Mouse (Mus musculus) myocyte (in vitro differentiated cells): ENCODE results near the gene Nfic. TPM values are rescaled to one million over a fixed set of nuclear protein-coding genes. Genes with fewer than 3 reads are reported as not detected.

ENCODE experiments used
- H3K27me3 ChIP-seq: one replicate; pipeline ENCODE4 v1.6.1; 2011; ENCODE audit not compliant: control insufficient read depth, insufficient read depth, insufficient read length
- H3K36me3 ChIP-seq: one replicate; pipeline ENCODE4 v1.6.1; 2011; ENCODE audit not compliant: control insufficient read depth, insufficient read depth
- H3K4me2 ChIP-seq: one replicate; pipeline ENCODE4 v1.6.1; 2011; ENCODE audit warnings: low read depth, control low read depth
- H3K4me3 ChIP-seq: one replicate; pipeline ENCODE4 v1.5.1; 2011; ENCODE audit warnings: mild to moderate bottlenecking, control low read depth, moderate library complexity
- H3K79me2 ChIP-seq: one replicate; pipeline ENCODE4 v1.6.1; 2011; ENCODE audit not compliant: control insufficient read depth, insufficient read depth
- H3ac ChIP-seq: one replicate; pipeline ENCODE4 v1.6.1; 2011; ENCODE audit not compliant: control insufficient read depth, insufficient read length
- CEBPB ChIP-seq: IDR thresholded peaks from 2 replicates; pipeline ENCODE4 v1.6.1; 2011; ENCODE audit warnings: mild to moderate bottlenecking, moderate library complexity; ENCODE audit not compliant: poor library complexity, insufficient read depth, severe bottlenecking
- E2F4 ChIP-seq: IDR thresholded peaks from one replicate; pipeline ENCODE4 v1.6.1; 2011; ENCODE audit warnings: mild to moderate bottlenecking, control low read depth, moderate library complexity; ENCODE audit not compliant: insufficient read depth
- MAX ChIP-seq: IDR thresholded peaks from one replicate; pipeline ENCODE4 v1.6.1; 2011; ENCODE audit warnings: low read depth, mild to moderate bottlenecking, control low read depth
- MYOD1 ChIP-seq, 3 experiments: IDR thresholded peaks; one replicate each; pipeline ENCODE4 v1.6.1; 2011; ENCODE audit warnings: control low read depth in 2 of 3, low read depth in 2 of 3, mild to moderate bottlenecking in 2 of 3, moderate library complexity in 1 of 3; ENCODE audit not compliant: insufficient read length in 2 of 3, control insufficient read depth in 1 of 3
- MYOG ChIP-seq, 3 experiments: IDR thresholded peaks; one replicate each; pipeline ENCODE4 v1.6.1; 2011; ENCODE audit warnings: control low read depth in 2 of 3, low read depth in 2 of 3, mild to moderate bottlenecking in 2 of 3; ENCODE audit not compliant: insufficient read length in 2 of 3, control insufficient read depth in 1 of 3, insufficient read depth in 1 of 3
- POLR2A ChIP-seq: IDR thresholded peaks from one replicate; pipeline ENCODE4 v1.6.1; 2011; ENCODE audit warnings: low read depth, mild to moderate bottlenecking, control low read depth, moderate library complexity; ENCODE audit not compliant: insufficient read length
- POLR2AphosphoS2 ChIP-seq: IDR thresholded peaks from one replicate; pipeline ENCODE4 v1.6.1; 2011; ENCODE audit warnings: low read depth, control low read depth; ENCODE audit not compliant: insufficient read length
- REST ChIP-seq: IDR thresholded peaks from one replicate; pipeline ENCODE4 v1.6.1; 2011; ENCODE audit warnings: mild to moderate bottlenecking, control low read depth, moderate library complexity; ENCODE audit not compliant: insufficient read depth, insufficient read length
- SRF ChIP-seq: IDR thresholded peaks from one replicate; pipeline ENCODE4 v1.6.1; 2011; ENCODE audit warnings: low read depth; ENCODE audit not compliant: control insufficient read depth, insufficient read length
- TCF12 ChIP-seq: IDR thresholded peaks from one replicate; pipeline ENCODE4 v1.6.1; 2011; ENCODE audit warnings: mild to moderate bottlenecking, control low read depth; ENCODE audit not compliant: poor library complexity, insufficient read depth, severe bottlenecking
- USF1 ChIP-seq: IDR thresholded peaks from one replicate; pipeline ENCODE4 v1.6.1; 2011; ENCODE audit warnings: low read depth, mild to moderate bottlenecking, control low read depth, moderate library complexity
- polyA plus RNA-seq: library from polyadenylated mRNA; unstranded; fragments of >200 nt; fragmentation: generic; extraction: Trizol; gene quantifications from one replicate; pipeline ENCODE4 v1.2.1, GENCODE M21; 2012; ENCODE audit warnings: missing spikeins

Gene Nfic
- polyA plus RNA-seq, 1 experiment = 115 TPM

GRCm38 (mm10) chr10:81425236-81425850, 30.1 kb downstream of the Nfic start:
- no peaks in the 10 kb centered on the region for H3K36me3 ChIP-seq
- H3K4me3 ChIP-seq = peak overlapping the region; percentile 91
- H3K4me2 ChIP-seq = peak overlapping the region; percentile 97
- TF ChIP-seq REST (no peak), POLR2AphosphoS2 (peak; percentile 41), POLR2A (peak; percentile 52), MYOG (IDR thresholded peaks at IDR 0.05; ENCODE audit: control insufficient read depth in 1 of 3, insufficient read depth in 1 of 3, insufficient read length in 2 of 3, low read depth in 2 of 3) (peak in 1 of 3 experiments; percentile 45)
- H3K27me3 ChIP-seq = no peaks in the 10 kb centered on the region
- H3K79me2 ChIP-seq = peaks cover 85% of the 10 kb centered on the region
- H3ac ChIP-seq = peak overlapping the region; percentile 43

GRCm38 (mm10) chr10:81424246-81425051, 31.0 kb downstream of the Nfic start:
- Histone ChIP-seq H3K4me3 (peak overlapping the region; percentile 91), H3K27me3 (no peaks in the 10 kb centered on the region), H3K36me3 (no peaks in the 10 kb centered on the region), H3K4me2 (peak overlapping the region; percentile 97), H3K79me2 (peaks cover 94% of the 10 kb centered on the region), H3ac (peak overlapping the region; percentile 43)
- TF ChIP-seq REST (no peak), MYOD1 (IDR thresholded peaks at IDR 0.05; ENCODE audit: control insufficient read depth in 1 of 3, insufficient read length in 2 of 3, low read depth in 2 of 3) (peak in 1 of 3 experiments; percentile 34), CEBPB (no peak), SRF (no peak), E2F4 (no peak), MAX (no peak), TCF12 (no peak), USF1 (no peak), MYOG (IDR thresholded peaks at IDR 0.05; ENCODE audit: control insufficient read depth in 1 of 3, insufficient read depth in 1 of 3, insufficient read length in 2 of 3, low read depth in 2 of 3) (peak in 1 of 3 experiments; percentile 44), POLR2AphosphoS2 (peak; percentile 9)

GRCm38 (mm10) chr10:81423476-81424245, 31.8 kb downstream of the Nfic start:
- Histone ChIP-seq H3K36me3 (no peaks in the 10 kb centered on the region), H3K27me3 (no peaks in the 10 kb centered on the region), H3K4me2 (peak overlapping the region; percentile 97), H3K4me3 (peak overlapping the region; percentile 91), H3ac (no peak overlapping the region), H3K79me2 (peaks cover 97% of the 10 kb centered on the region)
- TF ChIP-seq MYOG (IDR thresholded peaks at IDR 0.05; ENCODE audit: control insufficient read depth in 1 of 3, insufficient read depth in 1 of 3, insufficient read length in 2 of 3, low read depth in 2 of 3) (peak in 1 of 3 experiments; percentile 45), MYOD1 (IDR thresholded peaks at IDR 0.05; ENCODE audit: control insufficient read depth in 1 of 3, insufficient read length in 2 of 3, low read depth in 2 of 3) (peak in 1 of 3 experiments; percentile 12), TCF12 (no peak)

GRCm38 (mm10) chr10:81422661-81423217, 32.7 kb downstream of the Nfic start:
- peaks cover 3% of the 10 kb centered on the region for H3K36me3 ChIP-seq

GRCm38 (mm10) chr10:81422191-81422590, 33.2 kb downstream of the Nfic start:
- H3K4me3 ChIP-seq = no peak overlapping the region
- TF ChIP-seq E2F4 (no peak), TCF12 (no peak), MYOD1 (IDR thresholded peaks at IDR 0.05; ENCODE audit: control insufficient read depth in 1 of 3, insufficient read length in 2 of 3, low read depth in 2 of 3) (no peak), USF1 (no peak), MYOG (IDR thresholded peaks at IDR 0.05; ENCODE audit: control insufficient read depth in 1 of 3, insufficient read depth in 1 of 3, insufficient read length in 2 of 3, low read depth in 2 of 3) (no peak), MAX (no peak), POLR2AphosphoS2 (no peak), SRF (no peak), POLR2A (no peak)
- H3K36me3 ChIP-seq = peaks cover 5% of the 10 kb centered on the region
- no peak overlapping the region for H3ac ChIP-seq
- peaks cover 93% of the 10 kb centered on the region for H3K79me2 ChIP-seq
- H3K27me3 ChIP-seq = no peaks in the 10 kb centered on the region
- peak overlapping the region; percentile 77 for H3K4me2 ChIP-seq

More at GRCm38 (mm10) chr10:81422661-81423217, 32.7 kb downstream of the Nfic start:
- Histone ChIP-seq H3K4me3 (no peak overlapping the region), H3K27me3 (no peaks in the 10 kb centered on the region), H3K4me2 (peak overlapping the region; percentile 77), H3ac (no peak overlapping the region), H3K79me2 (peaks cover 98% of the 10 kb centered on the region)
- TF ChIP-seq MYOG (IDR thresholded peaks at IDR 0.05; ENCODE audit: control insufficient read depth in 1 of 3, insufficient read depth in 1 of 3, insufficient read length in 2 of 3, low read depth in 2 of 3) = peak in 1 of 3 experiments; percentile 10
- no peak for TF ChIP-seq SRF
